Comparison of ENCODE assay signal across 8 mouse cellular contexts in the genomic region with DNA sequence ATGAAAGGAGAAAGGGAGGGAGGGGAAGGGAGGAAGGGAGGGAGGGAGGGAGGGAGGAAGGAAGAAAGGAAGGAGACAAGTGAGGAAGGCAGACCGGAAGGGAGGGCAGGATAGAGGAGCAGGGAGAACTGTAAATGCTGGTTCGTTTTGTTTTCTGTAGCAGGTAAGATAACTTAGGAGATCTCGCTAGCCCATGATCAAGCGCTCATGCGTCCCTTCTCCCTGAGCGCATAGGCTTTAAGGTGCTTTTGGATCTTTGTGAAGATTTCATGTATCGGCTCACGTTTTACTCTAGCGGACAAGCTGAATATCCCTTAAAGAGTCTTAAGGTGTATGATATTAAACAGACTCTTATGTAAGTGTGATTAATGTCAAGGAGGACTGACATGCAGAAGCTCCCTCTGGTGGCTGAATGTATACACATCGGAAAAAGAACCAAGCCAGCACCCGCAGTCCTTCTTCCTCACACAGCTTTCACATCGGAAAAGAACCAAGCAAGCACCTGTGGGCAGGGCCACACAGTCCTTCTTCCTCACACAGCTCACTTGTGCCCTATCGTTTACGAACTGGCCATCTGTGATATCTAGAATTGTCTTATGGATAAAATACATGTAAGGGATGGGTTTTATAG.
DNase-seq lines count a peak whose midpoint lies in the region; ATAC-seq lines count a peak whose summit lies in the region.

No protein-coding gene starts in this region.

- H3K4me1 ChIP-seq in forebrain, embryonic 11.5 days (replicated peaks; ENCODE audit: control insufficient read depth, insufficient read depth, low read length): no peaks in the 10 kb centered on the region
- H3K4me1 ChIP-seq in intestine, embryonic 16.5 days (ENCODE audit: control insufficient read depth, insufficient read depth, low read length): no peaks in the 10 kb centered on the region
- H3K4me1 ChIP-seq in midbrain, embryonic 13.5 days (replicated peaks): no peaks in the 10 kb centered on the region

- H3K4me3 ChIP-seq in forebrain, embryonic 11.5 days (ENCODE audit: low read depth, low read length): no peak overlapping the region
- H3K4me3 ChIP-seq in intestine, embryonic 16.5 days (ENCODE audit: low read length): no peak overlapping the region
- H3K4me3 ChIP-seq in midbrain, embryonic 13.5 days (replicated peaks): no peak overlapping the region

- H3K27ac ChIP-seq in forebrain, embryonic 11.5 days (ENCODE audit: low read depth, low read length): no peak overlapping the region
- no peak overlapping the region for H3K27ac ChIP-seq in intestine, embryonic 16.5 days (ENCODE audit: low read length)
- no peak overlapping the region for H3K27ac ChIP-seq in midbrain, embryonic 13.5 days

- peak; percentile 6 for DNase-seq in gastrocnemius, postnatal 10 days
- DNase-seq in gastrocnemius, postnatal 14 days: no peak
- peak; percentile 62 for DNase-seq in ZHBTc4 (ENCODE audit: low read depth, low spot score)
- peak; percentile 61 for DNase-seq in forebrain, embryonic 11.5 days (ENCODE audit: low spot score)
- peak; percentile 32 to 43 for DNase-seq in left cerebral cortex, postnatal 10 days (ENCODE audit: extremely low spot score in 1 of 2, low spot score in 2 of 2)
- peak; percentile 32 for DNase-seq in thymus, postnatal 4 days

- 54% methylated on average over 14 of the region's 14 CpGs for WGBS in forebrain, embryonic 11.5 days
- 41% methylated on average over 14 of the region's 14 CpGs for WGBS in intestine, embryonic 16.5 days
- 47% methylated on average over 14 of the region's 14 CpGs for WGBS in midbrain, embryonic 13.5 days

- no peaks in the 10 kb centered on the region for H3K36me3 ChIP-seq in forebrain, embryonic 11.5 days (ENCODE audit: control insufficient read depth, insufficient read depth, low read length)
- H3K36me3 ChIP-seq in intestine, embryonic 16.5 days (ENCODE audit: control insufficient read depth, insufficient read depth, low read length): no peaks in the 10 kb centered on the region
- no peaks in the 10 kb centered on the region for H3K36me3 ChIP-seq in midbrain, embryonic 13.5 days

- ATAC-seq in forebrain, embryonic 11.5 days (replicated peaks; ENCODE audit: low FRiP score): peak; percentile 79
- ATAC-seq in intestine, embryonic 16.5 days: peak; percentile 53; the same call in 1 of the 2 replicates
- ATAC-seq in midbrain, embryonic 13.5 days: peak; percentile 80

- H3K27me3 ChIP-seq in forebrain, embryonic 11.5 days (ENCODE audit: control insufficient read depth, insufficient read depth, low read length): no peaks in the 10 kb centered on the region
- H3K27me3 ChIP-seq in intestine, embryonic 16.5 days (replicated peaks; ENCODE audit: control insufficient read depth, insufficient read depth, low read length): no peaks in the 10 kb centered on the region
- no peaks in the 10 kb centered on the region for H3K27me3 ChIP-seq in midbrain, embryonic 13.5 days

- H3K4me2 ChIP-seq in forebrain, embryonic 11.5 days (ENCODE audit: low read depth, low read length, severe bottlenecking): no peak overlapping the region
- H3K4me2 ChIP-seq in intestine, embryonic 16.5 days (ENCODE audit: low read depth, low read length): no peak overlapping the region
- no peak overlapping the region for H3K4me2 ChIP-seq in midbrain, embryonic 13.5 days (replicated peaks)

- intact Hi-C loops in gastrocnemius, postnatal 14 days (cut with DNase I; ENCODE audit: low total_unique reads): no loop called here
- intact Hi-C loops in left cerebral cortex, postnatal 10 days (cut with DNase I): loop anchor here (5.0 kb wide), 1 partner anchor 321 kb away; no protein-coding TSS in a partner anchor

- H3K9me3 ChIP-seq in forebrain, embryonic 11.5 days (ENCODE audit: control insufficient read depth, low read length): no peaks in the 10 kb centered on the region
- no peaks in the 10 kb centered on the region for H3K9me3 ChIP-seq in intestine, embryonic 16.5 days (ENCODE audit: control insufficient read depth, low read length)
- H3K9me3 ChIP-seq in midbrain, embryonic 13.5 days: no peaks in the 10 kb centered on the region

- H3K9ac ChIP-seq in forebrain, embryonic 11.5 days (ENCODE audit: low read length): no peak overlapping the region
- H3K9ac ChIP-seq in intestine, embryonic 16.5 days (ENCODE audit: low read depth, low read length): no peak overlapping the region
- no peak overlapping the region for H3K9ac ChIP-seq in midbrain, embryonic 13.5 days (replicated peaks)
